Mouse (Mus musculus) midbrain, embryonic 16.5 days (tissue): ENCODE measurements around the gene Zfp574. TPM values are rescaled to one million over a fixed set of nuclear protein-coding genes. Genes with fewer than 3 reads are reported as not detected.

ENCODE experiments used
- ATAC-seq: fragments of 200-750 bp; cut with Nextera tagmentation; 2 replicates; pipeline ENCODE4 v1.8.0; 2017; ENCODE audit warnings: moderate TSS enrichment
- H3K27ac ChIP-seq: fragments of 300-500 bp; sonication (generic); 2 replicates; pipeline ENCODE4 v1.5.1; 2014; ENCODE audit warnings: mild to moderate bottlenecking, low read length, mixed read lengths
- H3K27me3 ChIP-seq: fragments of 300-500 bp; sonication (generic); 2 replicates; pipeline ENCODE4 v1.6.1; 2014; ENCODE audit warnings: low read depth, low read length, mixed read lengths; ENCODE audit not compliant: control insufficient read depth, insufficient read depth
- H3K36me3 ChIP-seq: fragments of 300-500 bp; sonication (generic); 2 replicates; pipeline ENCODE4 v1.6.1; 2014; ENCODE audit warnings: mild to moderate bottlenecking, low read length, moderate library complexity, mixed read lengths; ENCODE audit not compliant: control insufficient read depth, insufficient read depth
- H3K4me1 ChIP-seq: fragments of 300-500 bp; sonication (generic); 2 replicates; pipeline ENCODE4 v1.6.1; 2014; ENCODE audit warnings: mild to moderate bottlenecking, low read length, mixed read lengths; ENCODE audit not compliant: control insufficient read depth, insufficient read depth
- H3K4me2 ChIP-seq: fragments of 300-500 bp; sonication (generic); 2 replicates; pipeline ENCODE4 v1.6.1; 2014; ENCODE audit warnings: mild to moderate bottlenecking, low read length, mixed read lengths
- H3K4me3 ChIP-seq: fragments of 300-500 bp; sonication (generic); 2 replicates; pipeline ENCODE4 v1.5.1; 2014; ENCODE audit warnings: low read depth, mild to moderate bottlenecking, low read length, moderate library complexity, mixed read lengths
- H3K9ac ChIP-seq: fragments of 300-500 bp; sonication (generic); 2 replicates; pipeline ENCODE4 v1.6.1; 2014; ENCODE audit warnings: low read depth, low read length, mixed read lengths
- H3K9me3 ChIP-seq: fragments of 300-500 bp; sonication (generic); replicated peaks from 2 replicates; pipeline ENCODE4 v1.6.1; 2014; ENCODE audit warnings: mild to moderate bottlenecking, low read length, mixed read lengths; ENCODE audit not compliant: control insufficient read depth, poor library complexity, severe bottlenecking
- WGBS: fragments of 180-500 bp; shearing (Covaris S2); extraction: QIAGEN DNeasy Blood & Tissue Kit; methylation state at CpG from one replicate; pipeline ENCODE4 v1.1.7; 2014; 5-methylcytosine and 5-hydroxymethylcytosine counted together
- microRNA-seq: library from miRNA; unstranded; fragments of <30 nt; microRNA quantifications from one replicate; pipeline ENCODE4, GENCODE M21; 2017
- polyA plus RNA-seq: library from polyadenylated mRNA; unstranded; fragments of >200 nt; fragmentation: Nextera tagmentation; extraction: Ambion mirVana; gene quantifications from 2 replicates; pipeline ENCODE4 v1.2.1, GENCODE M21; 2015

Gene Zfp574
- polyA plus RNA-seq, 1 experiment from 2014 or later, result 33.7 TPM

DNA sequence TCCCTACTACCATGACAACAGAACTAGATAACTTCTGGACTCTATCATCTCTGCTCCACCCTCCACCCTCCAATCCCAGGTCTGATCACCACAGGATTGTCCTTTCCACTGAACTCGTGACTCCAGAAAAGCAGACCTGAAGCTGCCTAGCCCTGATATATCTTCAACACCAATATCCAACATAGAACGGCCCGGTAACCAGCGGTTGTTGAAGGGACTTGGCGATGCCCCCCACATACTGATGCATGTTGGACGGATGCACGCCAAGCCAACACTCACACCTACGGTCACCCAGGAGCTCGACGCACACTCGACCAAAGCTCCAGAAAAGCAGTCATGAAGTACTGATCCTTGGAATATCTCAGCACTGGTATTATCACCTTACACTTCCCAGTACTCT lies 58.9 kb downstream of the Zfp574 start:
- Histone ChIP-seq H3K27ac (no peak overlapping the region), H3K36me3 (no peaks in the 10 kb centered on the region), H3K27me3 (no peaks in the 10 kb centered on the region; the same call in 1 of the 2 replicates), H3K9ac (no peak overlapping the region), H3K4me2 (no peak overlapping the region), H3K9me3 (no peaks in the 10 kb centered on the region), H3K4me3 (no peak overlapping the region), H3K4me1 (peaks cover 19% of the 10 kb centered on the region)
- 89% methylated on average over 11 of the region's 11 CpGs for WGBS
- ATAC-seq, result no peak

DNA sequence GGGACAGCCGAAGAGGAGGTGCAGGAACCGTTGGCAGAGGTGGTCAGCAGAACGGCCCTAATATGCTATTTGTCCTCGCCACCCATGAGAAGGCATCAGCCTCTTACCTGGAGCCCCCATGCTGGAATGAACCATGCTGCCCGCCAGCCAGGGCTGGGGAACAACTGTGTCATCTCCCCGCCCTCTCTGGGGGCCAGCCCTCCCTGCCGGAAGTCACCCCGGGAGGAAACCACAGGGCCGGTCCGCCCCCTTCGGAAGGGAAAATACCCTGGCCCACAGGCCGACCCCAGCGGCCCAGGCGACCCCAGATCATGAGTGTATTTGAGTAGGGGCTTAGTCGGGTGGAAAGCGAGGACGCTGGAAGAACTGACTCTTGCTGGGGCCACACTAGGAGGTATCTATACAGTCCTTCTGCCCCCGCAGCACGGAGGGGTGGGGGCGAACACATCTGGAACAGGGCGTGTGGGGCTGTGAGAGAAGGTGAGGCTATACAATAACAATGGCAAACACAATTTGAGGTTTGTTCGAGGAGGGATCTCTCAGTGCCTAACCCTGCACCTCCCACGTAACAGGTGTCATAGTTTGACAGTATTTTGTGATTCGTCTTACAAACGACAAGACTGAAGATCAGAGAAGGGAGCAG lies 60.1 kb downstream of the Zfp574 start:
- H3K27ac ChIP-seq, result no peak overlapping the region
- ATAC-seq, result no peak
- 10% methylated on average over 25 of the region's 25 CpGs for WGBS
- no peaks in the 10 kb centered on the region for H3K9me3 ChIP-seq
- no peaks in the 10 kb centered on the region for H3K36me3 ChIP-seq
- H3K27me3 ChIP-seq, result no peaks in the 10 kb centered on the region; the same call in 1 of the 2 replicates
- peak overlapping the region; percentile 78; the same call in 1 of the 2 replicates for H3K4me2 ChIP-seq
- no peak overlapping the region for H3K4me3 ChIP-seq
- H3K4me1 ChIP-seq, result peaks cover 19% of the 10 kb centered on the region
- no peak overlapping the region; the same call in 1 of the 2 replicates for H3K9ac ChIP-seq

Small RNA genes within 50 kb of the gene (microRNA-seq; reads per million reads assigned to microRNA genes)
- not detected for gene Mir6537

Other genes with a start within 250 kb of the Zfp574 start
- 27.8 and 28.6 TPM in 2 replicates for gene Gm9844, start 210.4 kb upstream of the Zfp574 start, polyA plus RNA-seq
- 0.26 TPM in 1 of 2 replicates, not detected in the other for gene Lypd4, start 202.6 kb upstream of the Zfp574 start, polyA plus RNA-seq
- 0.25 TPM in 1 of 2 replicates, not detected in the other for gene Dmrtc2, start 202.5 kb upstream of the Zfp574 start, polyA plus RNA-seq
- gene Rps19, start 188.2 kb upstream of the Zfp574 start, polyA plus RNA-seq, result 968 and 1,058 TPM in 2 replicates
- gene Cd79a, start 175.2 kb upstream of the Zfp574 start, polyA plus RNA-seq, result 0.29 and 0.47 TPM in 2 replicates
- 52.2 and 53.0 TPM in 2 replicates for gene Arhgef1, start 169.7 kb upstream of the Zfp574 start, polyA plus RNA-seq
- 3.8 and 4.5 TPM in 2 replicates for gene Gm4881, start 128.1 kb upstream of the Zfp574 start, polyA plus RNA-seq
- gene Rabac1, start 99.8 kb upstream of the Zfp574 start, polyA plus RNA-seq, result 288 and 310 TPM in 2 replicates
- gene Atp1a3, start 66.6 kb upstream of the Zfp574 start, polyA plus RNA-seq, result 447 and 557 TPM in 2 replicates
- 14.2 and 15.5 TPM in 2 replicates for gene Grik5, start 221 bp upstream of the Zfp574 start, polyA plus RNA-seq
- 42.9 and 56.4 TPM in 2 replicates for gene Pou2f2, start 107.2 kb downstream of the Zfp574 start, polyA plus RNA-seq
- 14.1 and 14.6 TPM in 2 replicates for gene Dedd2, start 148.0 kb downstream of the Zfp574 start, polyA plus RNA-seq
- 1.7 TPM in 2 replicates for gene Zfp526, start 148.9 kb downstream of the Zfp574 start, polyA plus RNA-seq
- gene Gsk3a, start 165.3 kb downstream of the Zfp574 start, polyA plus RNA-seq, result 16.2 and 17.8 TPM in 2 replicates
- 2.3 and 2.8 TPM in 2 replicates for gene Erf, start 178.2 kb downstream of the Zfp574 start, polyA plus RNA-seq
- gene Cic, start 195.1 kb downstream of the Zfp574 start, polyA plus RNA-seq, result 33.8 and 38.8 TPM in 2 replicates
- gene Pafah1b3, start 225.4 kb downstream of the Zfp574 start, polyA plus RNA-seq, result 672 and 703 TPM in 2 replicates
- 4.3 and 5.6 TPM in 2 replicates for gene Prr19, start 228.8 kb downstream of the Zfp574 start, polyA plus RNA-seq
- 83.8 and 98.0 TPM in 2 replicates for gene Tmem145, start 233.5 kb downstream of the Zfp574 start, polyA plus RNA-seq
- gene Megf8, start 244.6 kb downstream of the Zfp574 start, polyA plus RNA-seq, result 23.2 and 23.4 TPM in 2 replicates